Mouse (Mus musculus): ENCODE measurements around the gene Npas2. TPM values are rescaled to one million over a fixed set of nuclear protein-coding genes. Genes with fewer than 3 reads are reported as not detected.

Gene Npas2
- total RNA-seq (2023), result 1.1 TPM

GRCm38 (mm10) chr1:39192997-39193861 is at the start of gene Npas2:
TSS of gene Npas2 (plus strand) at chr1:39193731.

GRCm38 (mm10) chr1:39367601-39368266 is 174.2 kb downstream of the Npas2 start, which contains the start of gene Rpl31:
TSS of gene Rpl31 (plus strand) at chr1:39367842.

Other genes with a start within 250 kb of the Npas2 start
- 38.1 TPM for gene Pdcl3, start 208.1 kb upstream of the Npas2 start, total RNA-seq (2023)
- 2,529 TPM for gene Rpl31, start 174.1 kb downstream of the Npas2 start, total RNA-seq (2023)